Mouse (Mus musculus): ENCODE data around the gene Ube2i. TPM values are rescaled to one million over a fixed set of nuclear protein-coding genes. Genes with fewer than 3 reads are reported as not detected.

Ube2i gene
- 781 and 835 TPM in 2 replicates for polyA plus RNA-seq (2014; fragmentation: Nextera tagmentation; extraction: Ambion mirVana)

DNA sequence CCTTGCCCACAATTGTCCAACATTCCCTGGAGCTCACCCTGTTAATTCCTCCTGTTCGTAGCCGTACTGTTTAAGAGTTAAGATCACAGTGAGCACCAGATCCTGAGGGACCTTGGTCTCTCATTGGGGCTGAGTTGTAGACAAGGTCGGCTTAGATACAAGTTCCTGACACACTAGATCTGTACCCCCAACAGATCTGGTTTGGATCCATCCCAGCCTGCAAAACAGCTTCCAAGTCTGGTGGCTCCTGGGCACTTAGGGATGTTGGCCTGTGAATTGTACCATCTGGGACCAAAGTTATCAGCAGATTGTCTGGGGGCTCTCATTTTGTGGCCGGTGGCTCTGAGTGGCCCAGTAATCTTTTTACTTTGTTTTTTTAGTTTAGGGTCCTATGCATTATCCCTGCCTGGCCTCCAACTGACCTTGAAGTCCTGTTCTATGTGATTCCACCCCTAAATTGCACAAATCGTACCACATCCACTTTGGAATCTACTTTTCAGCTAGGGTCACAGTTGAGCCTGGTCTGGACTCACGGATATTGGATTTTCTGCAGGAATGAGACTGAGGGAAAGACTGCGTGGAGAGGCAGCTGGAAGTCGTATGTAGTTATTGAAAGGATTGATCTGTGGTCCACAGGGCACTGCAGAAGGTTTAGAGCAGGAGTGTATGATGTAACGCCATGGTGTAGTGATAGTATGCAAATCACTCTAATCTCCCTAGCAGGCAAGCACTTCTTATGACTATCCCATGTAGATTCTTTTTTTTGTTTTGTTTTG is at the start of gene Ube2i:
Gene Ube2i (minus strand): TSS at position 52 of the 776 bp plus-strand sequence.
- Histone ChIP-seq H3K4me2 (replicated peaks; ENCODE audit: low read depth, low read length) (peak within 1 kb of the TSS; percentile 33), H3K36me3 (ENCODE audit: control insufficient read depth, insufficient read depth, low read length) (no peaks in the 10 kb centered on the region), H3K9me3 (ENCODE audit: control insufficient read depth, low read length) (no peaks in the 10 kb centered on the region), H3K27ac (ENCODE audit: low read depth, low read length) (peak within 1 kb of the TSS; percentile 96), H3K4me1 (replicated peaks; ENCODE audit: control insufficient read depth, insufficient read depth, low read length) (no peaks in the 10 kb centered on the region; the same call in 1 of the 2 replicates), H3K9ac (ENCODE audit: low read depth, low read length) (peak within 1 kb of the TSS; percentile 100), H3K4me3 (ENCODE audit: low read depth, low read length) (peak within 1 kb of the TSS; percentile 99), H3K27me3 (ENCODE audit: control insufficient read depth, insufficient read depth, low read length) (no peaks in the 10 kb centered on the region)
- ATAC-seq (ENCODE audit: low FRiP score) (no peak), DNase-seq (ENCODE audit: low spot score) (no peak)
- 87% methylated on average over 9 of the region's 9 CpGs for WGBS

DNA sequence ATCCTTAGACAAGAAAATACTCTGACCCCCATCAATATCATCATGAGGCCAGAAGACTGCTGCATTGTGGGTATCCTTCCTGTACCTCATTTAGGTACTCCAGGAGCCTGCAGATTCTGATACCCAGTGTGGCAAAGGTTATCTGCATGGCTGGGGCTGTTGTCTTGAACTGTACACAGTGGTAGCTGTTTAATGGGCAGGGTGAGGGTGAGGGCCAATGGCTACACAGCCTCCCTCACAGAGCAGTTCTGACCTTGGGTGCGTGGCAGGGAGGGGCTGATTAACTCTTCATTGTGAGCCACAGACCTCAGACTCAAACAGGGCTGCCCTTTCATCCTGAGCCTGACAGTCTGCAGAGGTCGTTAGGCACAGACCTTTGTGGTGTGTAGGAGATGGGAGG is 48.5 kb upstream of the Ube2i start:
- DNase-seq (ENCODE audit: low spot score) = no peak
- H3K9ac ChIP-seq (ENCODE audit: low read depth, low read length) = no peak overlapping the region
- H3K4me3 ChIP-seq (ENCODE audit: low read depth, low read length) = no peak overlapping the region
- no peak for ATAC-seq (ENCODE audit: low FRiP score)
- H3K27ac ChIP-seq (ENCODE audit: low read depth, low read length) = no peak overlapping the region
- no peaks in the 10 kb centered on the region for H3K9me3 ChIP-seq (ENCODE audit: control insufficient read depth, low read length)
- no peaks in the 10 kb centered on the region for H3K27me3 ChIP-seq (ENCODE audit: control insufficient read depth, insufficient read depth, low read length)
- no peak overlapping the region for H3K4me2 ChIP-seq (replicated peaks; ENCODE audit: low read depth, low read length)
- H3K36me3 ChIP-seq (ENCODE audit: control insufficient read depth, insufficient read depth, low read length) = no peaks in the 10 kb centered on the region
- no peaks in the 10 kb centered on the region for H3K4me1 ChIP-seq (replicated peaks; ENCODE audit: control insufficient read depth, insufficient read depth, low read length)
- WGBS = 22% methylated on average over 2 of the region's 2 CpGs

DNA sequence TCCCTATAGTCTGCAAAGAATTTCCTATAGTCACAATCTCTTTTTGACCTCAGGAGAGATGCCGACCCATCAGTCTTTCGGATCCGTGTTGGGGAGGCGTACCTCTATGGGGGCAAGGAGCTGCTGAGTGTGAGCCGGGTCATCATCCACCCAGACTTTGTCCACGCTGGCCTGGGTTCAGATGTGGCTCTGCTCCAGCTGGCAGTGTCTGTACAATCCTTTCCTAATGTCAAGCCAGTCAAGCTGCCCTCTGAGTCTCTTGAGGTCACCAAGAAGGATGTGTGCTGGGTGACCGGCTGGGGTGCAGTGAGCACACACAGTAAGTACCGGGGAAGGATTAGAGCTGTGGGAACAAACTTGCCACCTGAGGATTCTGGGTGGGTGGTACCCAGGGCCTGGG is 46.4 kb upstream of the Ube2i start:
- Histone ChIP-seq H3K4me3 (ENCODE audit: low read depth, low read length) (no peak overlapping the region), H3K36me3 (ENCODE audit: control insufficient read depth, insufficient read depth, low read length) (no peaks in the 10 kb centered on the region), H3K27me3 (ENCODE audit: control insufficient read depth, insufficient read depth, low read length) (no peaks in the 10 kb centered on the region), H3K4me2 (replicated peaks; ENCODE audit: low read depth, low read length) (no peak overlapping the region), H3K9me3 (ENCODE audit: control insufficient read depth, low read length) (no peaks in the 10 kb centered on the region), H3K4me1 (replicated peaks; ENCODE audit: control insufficient read depth, insufficient read depth, low read length) (no peaks in the 10 kb centered on the region), H3K9ac (ENCODE audit: low read depth, low read length) (no peak overlapping the region), H3K27ac (ENCODE audit: low read depth, low read length) (no peak overlapping the region)
- 86% methylated on average over 8 of the region's 8 CpGs for WGBS
- DNase-seq (ENCODE audit: low spot score) = no peak
- ATAC-seq (ENCODE audit: low FRiP score) = no peak

DNA sequence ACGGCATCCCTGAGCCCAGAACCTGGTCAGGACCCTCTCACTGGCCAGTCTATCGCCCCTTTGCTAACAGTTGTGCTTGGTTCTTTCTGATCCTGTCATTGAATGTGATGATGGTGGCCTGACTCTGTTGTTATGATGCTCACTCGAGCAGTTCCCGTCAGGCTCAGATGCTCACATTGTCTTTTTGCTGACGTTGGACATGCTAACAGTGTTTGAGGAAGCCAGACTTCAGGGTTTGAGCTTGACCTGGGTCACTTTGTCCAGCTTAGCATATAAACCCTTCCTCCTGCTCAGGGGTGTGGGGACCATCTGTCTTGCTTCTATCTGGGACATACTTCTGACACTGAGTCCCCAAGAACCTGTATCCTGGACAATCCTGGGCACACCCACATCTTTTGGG is 43.9 kb upstream of the Ube2i start, which contains the start of gene Prss29:
Gene Prss29 (plus strand): TSS at position 301 of the 400 bp plus-strand sequence.
- no peak for DNase-seq (ENCODE audit: low spot score)
- no peaks in the 10 kb centered on the region for H3K9me3 ChIP-seq (ENCODE audit: control insufficient read depth, low read length)

DNA sequence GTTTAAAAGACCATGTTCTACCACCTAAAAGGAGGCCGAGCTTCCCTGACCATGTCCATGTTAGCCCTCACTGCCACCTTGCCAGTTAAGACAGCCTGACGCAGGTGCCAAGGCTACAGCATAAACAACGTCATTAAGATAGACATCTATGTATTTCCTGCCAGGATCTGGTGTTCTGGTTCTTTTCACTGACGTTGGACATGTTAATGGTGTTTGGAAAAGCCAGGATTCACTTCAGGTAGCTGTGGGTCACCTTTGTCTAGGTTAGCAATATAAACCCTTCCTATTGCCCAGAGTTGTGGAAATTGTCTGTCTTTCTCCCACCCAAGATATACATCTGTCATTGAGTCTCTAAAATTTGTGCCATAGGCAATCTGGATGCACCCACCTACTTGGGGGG is 33.9 kb upstream of the Ube2i start, which contains the start of gene Prss28:
Gene Prss28 (plus strand): TSS at position 301 of the 400 bp plus-strand sequence.
- Histone ChIP-seq H3K9me3 (ENCODE audit: control insufficient read depth, low read length) (no peaks in the 10 kb centered on the region), H3K27ac (ENCODE audit: low read depth, low read length) (no peak within 1 kb of the TSS), H3K4me2 (replicated peaks; ENCODE audit: low read depth, low read length) (no peak within 1 kb of the TSS), H3K36me3 (ENCODE audit: control insufficient read depth, insufficient read depth, low read length) (no peaks in the 10 kb centered on the region), H3K9ac (ENCODE audit: low read depth, low read length) (no peak within 1 kb of the TSS), H3K4me1 (replicated peaks; ENCODE audit: control insufficient read depth, insufficient read depth, low read length) (no peaks in the 10 kb centered on the region), H3K4me3 (ENCODE audit: low read depth, low read length) (no peak within 1 kb of the TSS), H3K27me3 (ENCODE audit: control insufficient read depth, insufficient read depth, low read length) (no peaks in the 10 kb centered on the region)
- DNase-seq (ENCODE audit: low spot score) (no peak), ATAC-seq (ENCODE audit: low FRiP score) (no peak)
- WGBS = 93% methylated on average over 4 of the region's 4 CpGs

More for the DNA sequence above, 43.9 kb upstream of the Ube2i start, which contains the start of gene Prss29:
- Histone ChIP-seq H3K4me1 (replicated peaks; ENCODE audit: control insufficient read depth, insufficient read depth, low read length) (no peaks in the 10 kb centered on the region), H3K27me3 (ENCODE audit: control insufficient read depth, insufficient read depth, low read length) (no peaks in the 10 kb centered on the region), H3K36me3 (ENCODE audit: control insufficient read depth, insufficient read depth, low read length) (no peaks in the 10 kb centered on the region), H3K4me2 (replicated peaks; ENCODE audit: low read depth, low read length) (no peak within 1 kb of the TSS), H3K4me3 (ENCODE audit: low read depth, low read length) (no peak within 1 kb of the TSS), H3K27ac (ENCODE audit: low read depth, low read length) (no peak within 1 kb of the TSS), H3K9ac (ENCODE audit: low read depth, low read length) (no peak within 1 kb of the TSS)
- WGBS = 85% methylated on average over 5 of the region's 5 CpGs
- no peak for ATAC-seq (ENCODE audit: low FRiP score)

DNA sequence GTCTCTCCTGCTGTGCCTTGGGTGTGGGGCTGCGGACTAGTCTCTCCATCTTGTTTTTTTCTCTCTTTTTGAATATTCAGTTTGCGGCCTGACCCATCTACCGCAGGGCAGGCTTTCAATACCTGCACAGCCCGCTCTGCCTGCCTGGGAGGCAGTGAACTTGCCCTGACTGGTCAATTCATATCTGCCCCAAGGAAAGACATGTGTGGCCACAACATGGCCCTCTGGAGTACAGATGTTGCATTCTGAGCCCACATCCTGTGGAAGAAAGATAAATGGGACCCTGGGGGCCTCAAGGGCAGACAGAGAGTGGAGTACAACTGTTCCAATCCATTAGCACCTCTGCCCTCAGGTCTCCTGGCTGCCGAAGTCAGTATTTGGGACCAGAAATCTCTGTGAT is 23.7 kb upstream of the Ube2i start, which contains the start of gene Prss34:
Gene Prss34 (plus strand): TSS at position 301 of the 400 bp plus-strand sequence.
- no peak for ATAC-seq (ENCODE audit: low FRiP score)

DNA sequence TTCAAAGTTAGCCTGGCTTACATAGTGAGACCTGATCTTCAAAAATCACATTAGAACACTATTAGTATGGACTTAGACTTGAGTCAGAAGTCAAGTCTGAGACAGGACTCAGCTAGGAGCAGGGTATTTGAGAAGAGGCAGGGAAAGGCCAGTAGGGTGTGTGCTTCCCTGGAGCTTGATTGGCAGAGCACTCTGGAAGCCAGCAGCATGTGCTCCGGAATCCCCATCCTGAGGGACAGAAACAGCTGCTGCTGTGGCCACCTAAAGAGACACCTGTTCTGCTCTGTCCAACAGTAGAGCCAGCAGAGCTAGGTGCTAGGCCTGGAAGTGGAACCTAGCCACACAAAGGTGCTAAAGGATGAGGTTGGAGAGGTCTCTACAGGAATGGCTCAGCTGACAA is 19.7 kb upstream of the Ube2i start:
- H3K4me2 ChIP-seq (replicated peaks; ENCODE audit: low read depth, low read length) = no peak overlapping the region
- no peaks in the 10 kb centered on the region for H3K4me1 ChIP-seq (replicated peaks; ENCODE audit: control insufficient read depth, insufficient read depth, low read length)
- ATAC-seq (ENCODE audit: low FRiP score) (no peak), DNase-seq (ENCODE audit: low spot score) (no peak)
- no peaks in the 10 kb centered on the region for H3K9me3 ChIP-seq (ENCODE audit: control insufficient read depth, low read length)
- no peak overlapping the region for H3K27ac ChIP-seq (ENCODE audit: low read depth, low read length)
- no peak overlapping the region for H3K4me3 ChIP-seq (ENCODE audit: low read depth, low read length)
- H3K36me3 ChIP-seq (ENCODE audit: control insufficient read depth, insufficient read depth, low read length) = no peaks in the 10 kb centered on the region
- 45% methylated on average over 1 of the region's 1 CpGs for WGBS
- no peaks in the 10 kb centered on the region for H3K27me3 ChIP-seq (ENCODE audit: control insufficient read depth, insufficient read depth, low read length)
- no peak overlapping the region for H3K9ac ChIP-seq (ENCODE audit: low read depth, low read length)

More for the DNA sequence above, 23.7 kb upstream of the Ube2i start, which contains the start of gene Prss34:
- WGBS = 77% methylated on average over 5 of the region's 5 CpGs
- Histone ChIP-seq H3K9ac (ENCODE audit: low read depth, low read length) (no peak within 1 kb of the TSS), H3K9me3 (ENCODE audit: control insufficient read depth, low read length) (no peaks in the 10 kb centered on the region), H3K27ac (ENCODE audit: low read depth, low read length) (no peak within 1 kb of the TSS), H3K4me2 (replicated peaks; ENCODE audit: low read depth, low read length) (no peak within 1 kb of the TSS), H3K4me3 (ENCODE audit: low read depth, low read length) (no peak within 1 kb of the TSS), H3K4me1 (replicated peaks; ENCODE audit: control insufficient read depth, insufficient read depth, low read length) (no peaks in the 10 kb centered on the region), H3K36me3 (ENCODE audit: control insufficient read depth, insufficient read depth, low read length) (no peaks in the 10 kb centered on the region), H3K27me3 (ENCODE audit: control insufficient read depth, insufficient read depth, low read length) (no peaks in the 10 kb centered on the region)
- DNase-seq (ENCODE audit: low spot score) = no peak

DNA sequence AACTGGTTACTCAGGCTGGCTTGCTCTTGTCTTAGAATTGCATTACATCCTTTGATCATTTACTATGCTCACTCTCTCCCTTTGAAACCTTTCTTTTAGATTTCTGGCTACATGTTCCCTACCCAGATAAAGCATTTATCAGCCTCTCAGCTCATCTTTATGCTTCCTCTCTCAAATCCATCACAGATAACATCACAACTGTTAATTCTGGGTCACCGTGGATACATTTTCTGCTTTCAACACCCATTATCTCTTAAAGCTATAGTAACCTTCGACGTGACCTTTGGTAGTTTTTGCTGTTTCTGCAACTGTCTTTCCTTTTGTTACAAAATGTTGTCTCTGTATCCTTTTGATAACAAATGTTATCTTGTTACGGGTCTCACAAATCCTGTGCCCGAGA is 19.1 kb upstream of the Ube2i start:
- Histone ChIP-seq H3K9me3 (ENCODE audit: control insufficient read depth, low read length) (no peaks in the 10 kb centered on the region), H3K9ac (ENCODE audit: low read depth, low read length) (no peak overlapping the region), H3K4me3 (ENCODE audit: low read depth, low read length) (no peak overlapping the region), H3K4me2 (replicated peaks; ENCODE audit: low read depth, low read length) (no peak overlapping the region), H3K27ac (ENCODE audit: low read depth, low read length) (no peak overlapping the region), H3K36me3 (ENCODE audit: control insufficient read depth, insufficient read depth, low read length) (no peaks in the 10 kb centered on the region), H3K27me3 (ENCODE audit: control insufficient read depth, insufficient read depth, low read length) (no peaks in the 10 kb centered on the region), H3K4me1 (replicated peaks; ENCODE audit: control insufficient read depth, insufficient read depth, low read length) (no peaks in the 10 kb centered on the region)
- DNase-seq (ENCODE audit: low spot score) = no peak
- WGBS = 80% methylated on average over 5 of the region's 5 CpGs
- no peak for ATAC-seq (ENCODE audit: low FRiP score)

DNA sequence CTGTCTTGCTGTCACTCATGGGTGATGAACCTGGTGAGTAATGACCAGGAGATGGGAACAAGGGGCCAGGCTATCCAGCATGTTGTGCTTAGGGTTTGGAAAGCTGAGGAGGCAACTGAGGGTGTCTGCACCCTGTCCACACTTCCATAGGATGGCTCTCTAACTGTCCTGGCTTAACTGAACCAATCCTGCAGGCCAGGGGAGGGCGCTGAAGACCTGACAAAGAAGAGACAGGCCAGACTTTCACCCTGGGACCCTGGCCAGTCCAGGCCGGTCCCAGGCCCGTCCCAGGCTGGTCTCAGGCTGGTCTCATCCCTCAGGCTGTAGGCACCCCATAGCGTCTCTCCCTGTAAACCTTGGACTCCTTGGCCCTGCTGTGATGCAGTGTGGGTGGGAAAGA is 16.0 kb upstream of the Ube2i start:
- 33% methylated on average over 4 of the region's 4 CpGs for WGBS
- Histone ChIP-seq H3K4me3 (ENCODE audit: low read depth, low read length) (no peak overlapping the region), H3K27me3 (ENCODE audit: control insufficient read depth, insufficient read depth, low read length) (no peaks in the 10 kb centered on the region), H3K9ac (ENCODE audit: low read depth, low read length) (no peak overlapping the region), H3K9me3 (ENCODE audit: control insufficient read depth, low read length) (no peaks in the 10 kb centered on the region), H3K4me2 (replicated peaks; ENCODE audit: low read depth, low read length) (no peak overlapping the region), H3K27ac (ENCODE audit: low read depth, low read length) (no peak overlapping the region), H3K36me3 (ENCODE audit: control insufficient read depth, insufficient read depth, low read length) (no peaks in the 10 kb centered on the region), H3K4me1 (replicated peaks; ENCODE audit: control insufficient read depth, insufficient read depth, low read length) (no peaks in the 10 kb centered on the region)
- DNase-seq (ENCODE audit: low spot score) (no peak), ATAC-seq (ENCODE audit: low FRiP score) (no peak)
